8 mouse cellular contexts compared by ENCODE assay signal in the genomic region with DNA sequence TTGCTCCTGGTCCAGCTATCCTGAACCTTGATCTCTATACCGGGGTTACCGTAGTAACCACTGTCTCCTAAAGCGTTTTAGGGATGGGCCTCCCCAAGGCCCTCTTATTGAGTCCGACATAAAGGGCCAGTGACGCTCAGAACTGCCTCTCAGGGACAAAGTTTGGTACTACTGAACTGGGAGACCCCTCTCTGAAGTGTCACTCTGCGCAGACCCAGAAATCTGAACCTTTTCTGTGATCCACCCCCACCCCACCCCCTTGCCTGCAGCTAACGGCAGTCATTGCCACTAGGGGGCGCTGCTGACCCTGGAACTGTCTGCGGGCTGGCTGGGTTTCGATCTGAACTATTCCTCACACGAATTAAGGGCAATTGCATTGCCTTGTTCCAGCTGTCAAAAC. TPM values are rescaled to one million over a fixed set of nuclear protein-coding genes. Genes with fewer than 3 reads are reported as not detected.
DNase-seq lines count a peak whose midpoint lies in the region; ATAC-seq and TF ChIP-seq lines count a peak whose summit lies in the region.

No protein-coding gene starts in this region.

- H3K4me1 ChIP-seq in forebrain, postnatal 0 days (ENCODE audit: insufficient read depth), result no peaks in the 10 kb centered on the region
- no peaks in the 10 kb centered on the region for H3K4me1 ChIP-seq in liver, embryonic 11.5 days (replicated peaks; ENCODE audit: control insufficient read depth, insufficient read depth, low read length)
- H3K4me1 ChIP-seq in neural tube, embryonic 15.5 days, result peaks cover 14% of the 10 kb centered on the region

- peaks cover 7% of the 10 kb centered on the region; the same call in 1 of the 2 replicates for H3K27me3 ChIP-seq in forebrain, postnatal 0 days (ENCODE audit: insufficient read depth, low read length)
- peaks cover 2% of the 10 kb centered on the region; the same call in 1 of the 2 replicates for H3K27me3 ChIP-seq in liver, embryonic 11.5 days (replicated peaks; ENCODE audit: control insufficient read depth, insufficient read depth, low read length)
- peaks cover 26% of the 10 kb centered on the region for H3K27me3 ChIP-seq in neural tube, embryonic 15.5 days (replicated peaks)

- 3% methylated on average over 11 of the region's 11 CpGs for WGBS in forebrain, postnatal 0 days
- 10% methylated on average over 11 of the region's 11 CpGs for WGBS in liver, embryonic 11.5 days
- 3% methylated on average over 11 of the region's 11 CpGs for WGBS in neural tube, embryonic 15.5 days

- intact Hi-C loops in heart, postnatal 14 days (cut with DNase I), result loop anchor here (5.0 kb wide), 2 partner anchors 247 to 262 kb away; no protein-coding TSS in a partner anchor

- H3K36me3 ChIP-seq in forebrain, postnatal 0 days (ENCODE audit: insufficient read depth), result no peaks in the 10 kb centered on the region
- H3K36me3 ChIP-seq in liver, embryonic 11.5 days (ENCODE audit: control insufficient read depth, insufficient read depth, low read length), result no peaks in the 10 kb centered on the region
- no peaks in the 10 kb centered on the region for H3K36me3 ChIP-seq in neural tube, embryonic 15.5 days

- H3K9ac ChIP-seq in forebrain, postnatal 0 days, result no peak overlapping the region
- H3K9ac ChIP-seq in liver, embryonic 11.5 days (ENCODE audit: low read depth, low read length), result no peak overlapping the region
- H3K9ac ChIP-seq in neural tube, embryonic 15.5 days (replicated peaks), result no peak overlapping the region

- DNase-seq in ES-CJ7 (ENCODE audit: low read depth, low spot score), result peak; percentile 68
- peak; percentile 84 to 91 for DNase-seq in cerebellum, adult 18-20 months
- DNase-seq in forebrain, postnatal 0 days, result peak; percentile 86
- peak; percentile 68 to 83 for DNase-seq in heart, postnatal 14 days
- DNase-seq in kidney, postnatal 4 days, result peak; percentile 87
- DNase-seq in liver, embryonic 11.5 days (ENCODE audit: low spot score), result peak; percentile 57
- DNase-seq in urinary bladder, postnatal 25 days (ENCODE audit: low spot score), result peak; percentile 70

- H3K9me3 ChIP-seq in forebrain, postnatal 0 days (ENCODE audit: low read length), result no peaks in the 10 kb centered on the region
- no peaks in the 10 kb centered on the region for H3K9me3 ChIP-seq in liver, embryonic 11.5 days (ENCODE audit: control insufficient read depth, low read length)
- no peaks in the 10 kb centered on the region for H3K9me3 ChIP-seq in neural tube, embryonic 15.5 days (replicated peaks)

- peak overlapping the region; percentile 24 for H3K4me2 ChIP-seq in forebrain, postnatal 0 days (ENCODE audit: low read depth)
- no peak overlapping the region for H3K4me2 ChIP-seq in liver, embryonic 11.5 days
- H3K4me2 ChIP-seq in neural tube, embryonic 15.5 days, result peak overlapping the region; percentile 38

- H3K4me3 ChIP-seq in forebrain, postnatal 0 days (ENCODE audit: low read depth, low read length), result no peak overlapping the region
- H3K4me3 ChIP-seq in liver, embryonic 11.5 days (ENCODE audit: low read depth, low read length), result no peak overlapping the region
- no peak overlapping the region for H3K4me3 ChIP-seq in neural tube, embryonic 15.5 days (replicated peaks)

- TF ChIP-seq CTCF in forebrain, postnatal 0 days (IDR thresholded peaks at IDR 0.05; ENCODE audit: low read depth), result peak; percentile 93

- peak; percentile 74 for ATAC-seq in forebrain, postnatal 0 days
- ATAC-seq in liver, embryonic 11.5 days (replicated peaks; ENCODE audit: low FRiP score), result no peak; the same call in 1 of the 2 replicates
- ATAC-seq in neural tube, embryonic 15.5 days (ENCODE audit: low FRiP score), result peak; percentile 53; the same call in 1 of the 2 replicates

- H3K27ac ChIP-seq in forebrain, postnatal 0 days (ENCODE audit: low read depth, low read length), result no peak overlapping the region
- H3K27ac ChIP-seq in liver, embryonic 11.5 days (ENCODE audit: low read depth, low read length), result no peak overlapping the region
- no peak overlapping the region for H3K27ac ChIP-seq in neural tube, embryonic 15.5 days (replicated peaks)

RNA-seq across cellular contexts. Expression of gene Tmem132c, which starts 6.4 kb away (rescaled TPM):
- 18.9 and 25.6 TPM in 2 replicates for total RNA-seq in forebrain, postnatal 0 days (2014; rRNA removed)
- polyA plus RNA-seq in forebrain, postnatal 0 days (2015; fragmentation: Nextera tagmentation; extraction: Ambion mirVana), result 5.2 and 7.5 TPM in 2 replicates
- under 1 TPM; 0.17 to 0.33 TPM for total RNA-seq in heart, postnatal 14 days (2021)
- 2.8 and 3.1 TPM in 2 replicates for polyA plus RNA-seq in liver, embryonic 11.5 days (2014; fragmentation: Nextera tagmentation; extraction: Ambion mirVana)
- polyA plus RNA-seq in neural tube, embryonic 15.5 days (2015; fragmentation: Nextera tagmentation; extraction: Ambion mirVana), result 13.7 and 13.9 TPM in 2 replicates
